Mouse (Mus musculus) cerebellum, adult 2 months (tissue): Measurements from ENCODE around the gene Lin54. TPM values are rescaled to one million over a fixed set of nuclear protein-coding genes. Genes with fewer than 3 reads are reported as not detected.

Source experiments
- DNase-seq, 2 experiments: peaks; one replicate each; pipeline ENCODE4 v3.0.0; 2021
- H3K27ac ChIP-seq: fragments of 200-500 bp; 2 replicates; pipeline ENCODE4 v1.5.1; 2012; ENCODE audit warnings: low read length, control low read depth, inconsistent platforms; ENCODE audit not compliant: insufficient read depth
- H3K27me3 ChIP-seq: fragments of 200-500 bp; 2 replicates; pipeline ENCODE4 v1.6.1; 2012; ENCODE audit warnings: inconsistent platforms, mild to moderate bottlenecking, low read length, moderate library complexity; ENCODE audit not compliant: control insufficient read depth, insufficient read depth
- H3K4me1 ChIP-seq: fragments of 200-500 bp; 2 replicates; pipeline ENCODE4 v1.6.1; 2011; ENCODE audit warnings: low read length; ENCODE audit not compliant: control insufficient read depth, insufficient read depth
- H3K4me3 ChIP-seq: fragments of 200-500 bp; replicated peaks from 2 replicates; pipeline ENCODE3; 2011; ENCODE audit warnings: mild to moderate bottlenecking, low read depth, low read length, control low read depth; ENCODE audit not compliant: insufficient read depth
- CTCF ChIP-seq: fragments of 200-500 bp; IDR thresholded peaks from 2 replicates; pipeline ENCODE4 v1.5.1; 2011; ENCODE audit warnings: low read depth, mild to moderate bottlenecking, control low read depth, low read length, moderate library complexity, borderline replicate concordance; ENCODE audit not compliant: insufficient read depth
- POLR2A ChIP-seq: fragments of 200-500 bp; IDR thresholded peaks from 2 replicates; pipeline ENCODE4 v1.6.1; 2011; ENCODE audit warnings: low read length, control low read depth, borderline replicate concordance; ENCODE audit not compliant: insufficient read depth
- WGBS: fragments of 180-500 bp; shearing (Covaris S2); methylation state at CpG from one replicate; pipeline ENCODE4 v1.1.7; 2018; 5-methylcytosine and 5-hydroxymethylcytosine counted together
- polyA plus RNA-seq: library from polyadenylated mRNA; depleted of rRNA; stranded (reverse); fragments of >200 nt; gene quantifications from 2 replicates; pipeline ENCODE4 v1.2.3, GENCODE M21; 2012; rRNA removed

Lin54 gene
- polyA plus RNA-seq, 1 experiment, result 6.1 TPM

GRCm38 (mm10) chr5:100414474-100415196 lies 85.8 kb downstream of the Lin54 start:
- 75% methylated on average over 11 of the region's 11 CpGs for WGBS
- no peak for DNase-seq
- Histone ChIP-seq H3K4me3 (no peak overlapping the region), H3K27ac (no peak overlapping the region), H3K27me3 (no peaks in the 10 kb centered on the region), H3K4me1 (peaks cover 4% of the 10 kb centered on the region; the same call in 1 of the 2 replicates)
- no peak for TF ChIP-seq CTCF
- TF ChIP-seq POLR2A, result no peak

GRCm38 (mm10) chr5:100412886-100413285 lies 87.6 kb downstream of the Lin54 start:
- 88% methylated on average over 3 of the region's 3 CpGs for WGBS
- TF ChIP-seq POLR2A (no peak), CTCF (no peak)
- no peak overlapping the region for H3K4me3 ChIP-seq
- no peak for DNase-seq
- peaks cover 4% of the 10 kb centered on the region; the same call in 1 of the 2 replicates for H3K4me1 ChIP-seq
- no peak overlapping the region for H3K27ac ChIP-seq
- H3K27me3 ChIP-seq, result no peaks in the 10 kb centered on the region

DNA sequence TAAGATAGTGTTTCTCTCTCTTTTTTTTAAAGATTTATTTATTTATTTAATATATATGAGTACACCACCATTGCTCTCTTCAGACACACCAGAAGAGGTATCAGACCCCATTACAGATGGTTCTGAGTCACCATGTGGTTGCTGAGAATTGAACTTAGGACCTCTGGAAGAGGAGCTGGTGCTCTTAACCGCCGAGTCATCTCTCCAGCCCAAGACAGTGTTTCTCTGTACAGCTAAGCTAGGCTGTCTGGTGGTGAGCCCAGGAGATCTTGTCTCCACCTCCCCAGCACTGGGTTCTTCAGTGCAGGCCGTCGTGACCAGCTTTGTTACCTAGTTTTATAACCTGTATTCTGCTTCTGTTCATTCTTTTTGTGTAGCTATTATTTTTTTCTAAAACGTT lies 90.2 kb downstream of the Lin54 start:
- no peaks in the 10 kb centered on the region for H3K27me3 ChIP-seq
- no peak overlapping the region for H3K27ac ChIP-seq
- peaks cover 4% of the 10 kb centered on the region; the same call in 1 of the 2 replicates for H3K4me1 ChIP-seq
- WGBS, result 87% methylated on average over 5 of the region's 5 CpGs
- TF ChIP-seq CTCF, result no peak
- H3K4me3 ChIP-seq, result no peak overlapping the region
- DNase-seq, result no peak

DNA sequence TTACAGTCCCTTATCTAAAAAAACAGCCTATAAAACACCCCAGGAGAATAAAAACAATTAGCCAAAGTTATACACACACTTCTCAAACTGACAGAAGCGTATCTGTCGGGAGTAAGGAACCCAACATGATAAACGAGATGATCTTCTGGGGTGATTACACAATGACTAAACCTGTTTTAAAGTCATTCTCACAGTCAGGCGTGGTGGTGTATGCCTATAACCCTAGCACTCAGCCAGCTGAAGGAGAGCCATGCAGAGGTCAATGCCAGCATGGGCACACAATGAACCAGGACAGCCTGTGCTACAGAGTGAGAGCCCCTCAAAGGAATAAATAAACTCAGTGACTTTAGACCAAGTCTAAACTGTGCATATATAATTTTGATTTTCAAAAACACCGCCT lies 92.0 kb downstream of the Lin54 start:
- WGBS, result 83% methylated on average over 5 of the region's 5 CpGs

DNA sequence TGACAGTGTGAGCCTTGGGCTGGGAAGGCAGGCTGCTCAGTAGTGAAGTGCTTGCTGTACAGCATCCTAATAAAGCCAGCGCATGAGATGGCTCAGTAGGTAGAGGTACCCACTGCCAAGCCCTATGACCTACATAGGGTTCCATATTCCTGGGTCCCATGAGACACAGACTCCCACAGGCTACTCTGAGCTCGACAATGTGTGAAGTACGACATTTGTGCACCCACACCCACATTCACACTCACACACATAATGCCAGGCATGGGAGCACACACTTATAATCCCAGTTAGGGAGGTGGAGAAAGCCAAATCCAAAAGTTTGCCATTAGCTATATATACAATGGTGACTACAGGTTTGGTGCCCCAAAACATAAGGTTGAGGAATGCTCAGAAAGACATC lies 103.7 kb downstream of the Lin54 start:
- H3K27me3 ChIP-seq, result no peaks in the 10 kb centered on the region
- no peak overlapping the region for H3K4me3 ChIP-seq
- TF ChIP-seq POLR2A, result no peak
- no peak for TF ChIP-seq CTCF
- H3K4me1 ChIP-seq, result no peaks in the 10 kb centered on the region
- no peak overlapping the region for H3K27ac ChIP-seq
- 92% methylated on average over 3 of the region's 3 CpGs for WGBS
- no peak for DNase-seq

More for the DNA sequence above, 92.0 kb downstream of the Lin54 start:
- peaks cover 4% of the 10 kb centered on the region; the same call in 1 of the 2 replicates for H3K4me1 ChIP-seq
- no peak overlapping the region for H3K4me3 ChIP-seq
- no peak for TF ChIP-seq CTCF
- no peak for TF ChIP-seq POLR2A
- no peak overlapping the region for H3K27ac ChIP-seq
- DNase-seq, result no peak
- no peaks in the 10 kb centered on the region for H3K27me3 ChIP-seq

- 70% methylated on average over 3 of the region's 3 CpGs for WGBS
- TF ChIP-seq CTCF, result no peak
- no peak for TF ChIP-seq POLR2A
- H3K4me3 ChIP-seq, result no peak overlapping the region
- no peaks in the 10 kb centered on the region for H3K27me3 ChIP-seq
- no peak overlapping the region for H3K27ac ChIP-seq
- H3K4me1 ChIP-seq, result no peaks in the 10 kb centered on the region
- no peak for DNase-seq
Measured at GRCm38 (mm10) chr5:100393681-100394080, 106.8 kb downstream of the Lin54 start.

DNA sequence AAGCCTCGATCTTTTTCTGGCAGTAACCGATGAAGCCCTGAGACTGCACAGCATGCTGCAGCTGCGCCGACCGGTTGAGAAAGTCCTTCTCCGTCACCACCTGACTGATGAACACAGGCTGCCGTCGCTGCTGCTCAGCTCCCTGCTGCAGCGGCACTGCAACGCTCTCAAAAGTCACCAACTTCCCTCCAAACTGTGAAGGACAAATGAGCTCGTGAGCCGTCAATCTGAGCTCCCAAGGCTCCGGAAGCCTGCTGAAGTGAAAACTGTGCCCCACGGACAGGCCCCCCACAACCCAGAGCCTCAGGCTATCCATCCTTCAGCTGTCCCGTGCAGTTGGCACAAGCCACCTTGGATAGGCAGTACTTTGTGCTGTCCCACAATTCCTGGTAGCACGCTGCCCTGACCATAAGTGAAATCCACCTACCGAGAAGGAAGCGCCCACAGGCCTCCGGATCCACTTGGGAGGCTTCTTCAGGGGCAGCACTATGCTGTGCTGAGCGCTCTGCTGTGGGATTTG lies 107.9 kb downstream of the Lin54 start:
- Histone ChIP-seq H3K27me3 (no peaks in the 10 kb centered on the region), H3K4me1 (no peaks in the 10 kb centered on the region), H3K4me3 (no peak overlapping the region), H3K27ac (no peak overlapping the region)
- DNase-seq, result no peak
- no peak for TF ChIP-seq CTCF
- no peak for TF ChIP-seq POLR2A
- 84% methylated on average over 20 of the region's 20 CpGs for WGBS

Other genes starting within 250 kb of the Lin54 start
- gene Sec31a, start 84.4 kb downstream of the Lin54 start, polyA plus RNA-seq, result 117 and 129 TPM in 2 replicates
- gene Cops4, start 17.7 kb upstream of the Lin54 start, polyA plus RNA-seq, result 86.3 and 87.4 TPM in 2 replicates
- 0.72 and 0.74 TPM in 2 replicates for gene Plac8, start 71.6 kb upstream of the Lin54 start, polyA plus RNA-seq
- gene Coq2, start 174.5 kb upstream of the Lin54 start, polyA plus RNA-seq, result 108 and 112 TPM in 2 replicates
- 0.35 and 0.67 TPM in 2 replicates for gene Hpse, start 219.1 kb upstream of the Lin54 start, polyA plus RNA-seq